Mouse (Mus musculus): ENCODE measurements at regions not wholly inside any gene's neighbourhood (a gene's known extent, or its start where the extent isn't known, plus 50 kb on each side); places are given as distances from the start of the nearest gene placed in this dataset.

DNA sequence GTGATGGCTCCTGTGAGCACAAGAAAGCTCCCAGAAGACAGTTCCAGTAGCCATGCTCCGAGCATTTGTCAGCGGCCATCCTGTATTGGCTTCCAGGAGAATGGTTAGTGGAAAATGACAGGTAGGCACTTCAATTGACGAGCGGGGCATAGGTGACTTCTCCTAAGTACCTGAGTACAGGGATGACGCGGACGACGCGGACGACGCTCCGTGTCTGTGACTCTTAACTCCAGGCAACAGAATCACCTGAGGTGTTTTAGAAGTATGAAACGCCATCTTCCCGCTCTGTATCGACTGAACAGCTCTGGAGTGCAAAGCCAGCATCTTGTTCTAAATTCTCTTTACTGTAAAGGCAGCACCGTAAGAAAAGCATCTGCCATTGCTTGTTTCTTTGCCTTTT, 68.4 kb upstream of the Tmco5 start:
- TF ChIP-seq POLR2A (IDR thresholded peaks at IDR 0.05; ENCODE audit: insufficient read depth, low read depth, low read length) (no peak), CTCF (IDR thresholded peaks at IDR 0.05; ENCODE audit: insufficient read depth, low read depth, low read length) (no peak)
